Comparison of ENCODE assay signal across 19 mouse cellular contexts in the genomic region with DNA sequence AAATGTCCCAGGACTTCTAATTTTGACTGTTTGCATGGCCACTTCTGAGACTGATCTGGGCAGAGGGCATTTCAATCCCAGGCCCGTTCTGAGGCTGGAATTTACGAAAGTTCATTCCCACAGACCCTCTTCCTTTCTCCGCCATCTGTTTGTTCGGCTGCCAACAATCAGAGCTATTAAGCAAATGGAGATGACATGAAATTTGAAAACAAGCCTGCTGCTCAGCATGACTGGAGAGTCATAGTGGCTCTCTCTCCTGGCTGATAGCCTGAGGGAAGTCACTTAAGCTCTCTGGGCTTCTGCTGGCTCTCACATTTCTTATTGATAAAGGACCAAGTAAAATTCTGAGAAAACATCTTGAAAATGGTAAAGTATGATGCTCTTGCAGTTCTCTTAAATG.
DNase-seq lines count a peak whose midpoint lies in the region; ATAC-seq and TF ChIP-seq lines count a peak whose summit lies in the region.
"Had no signal": no experiment of that assay in that cellular context is flagged by ENCODE, and none has a peak within 500 bp of the region (broad histone marks: within the 10 kb centered on the region; RNA-seq: fewer than 3 reads in every experiment).

No protein-coding gene starts in this region.

- no peak overlapping the region for H3K27ac ChIP-seq in cerebellum, adult 2 months (ENCODE audit: insufficient read depth, low read length)
- H3K27ac ChIP-seq in forebrain, embryonic 16.5 days (ENCODE audit: low read length): no peak overlapping the region
- no peak overlapping the region for H3K27ac ChIP-seq in forebrain, embryonic 12.5 days
- H3K27ac ChIP-seq in lung, embryonic 15.5 days: no peak overlapping the region
- H3K27ac ChIP-seq: embryonic facial prominence, embryonic 15.5 days; forebrain, embryonic 10.5 days; macrophage; midbrain, embryonic 15.5 days had no signal

- no peak overlapping the region for H3K4me3 ChIP-seq in cerebellum, adult 2 months (replicated peaks; ENCODE audit: insufficient read depth, low read depth, low read length)
- no peak overlapping the region for H3K4me3 ChIP-seq in forebrain, embryonic 16.5 days (replicated peaks; ENCODE audit: low read length)
- no peak overlapping the region for H3K4me3 ChIP-seq in forebrain, embryonic 12.5 days (replicated peaks)
- H3K4me3 ChIP-seq in lung, embryonic 15.5 days: no peak overlapping the region
- no peak overlapping the region for H3K4me3 ChIP-seq in lung, adult 2 months (replicated peaks; ENCODE audit: extremely low read depth, low read depth, low read length)
- H3K4me3 ChIP-seq: embryonic facial prominence, embryonic 15.5 days; forebrain, embryonic 10.5 days; midbrain, embryonic 15.5 days had no signal

- DNase-seq in cerebellum, adult 2 months: peak; percentile 11 to 54
- DNase-seq in cerebellum, adult 11 months: no peak
- DNase-seq in lung, adult 2 months: no peak
- DNase-seq in retina, postnatal 1 day: peak; percentile 44
- no peak for DNase-seq in kidney, adult 9 months
- DNase-seq: heart, postnatal 14 days; kidney, postnatal 4 days; liver; liver, postnatal 0 days had no signal

- H3K4me1 ChIP-seq in cerebellum, adult 2 months (ENCODE audit: control insufficient read depth, insufficient read depth, low read length): no peaks in the 10 kb centered on the region
- no peaks in the 10 kb centered on the region for H3K4me1 ChIP-seq in forebrain, embryonic 16.5 days (replicated peaks; ENCODE audit: control insufficient read depth, insufficient read depth, low read length)
- no peaks in the 10 kb centered on the region for H3K4me1 ChIP-seq in forebrain, embryonic 12.5 days
- 0 out of 2 replicates have a peak, but pooled peaks cover 3% of the 10 kb centered on the region for H3K4me1 ChIP-seq in lung, embryonic 15.5 days
- no peaks in the 10 kb centered on the region for H3K4me1 ChIP-seq in lung, adult 2 months (ENCODE audit: control insufficient read depth, insufficient read depth, low read length)
- H3K4me1 ChIP-seq: embryonic facial prominence, embryonic 15.5 days; forebrain, embryonic 10.5 days; midbrain, embryonic 15.5 days had no signal

- WGBS in cerebellum, adult 2 months: 7% methylated on average over 4 of the region's 4 CpGs
- WGBS in forebrain, embryonic 16.5 days: 49% methylated on average over 4 of the region's 4 CpGs
- 67% methylated on average over 4 of the region's 4 CpGs for WGBS in forebrain, embryonic 12.5 days
- WGBS in lung, embryonic 15.5 days: 41% methylated on average over 4 of the region's 4 CpGs
- 58% methylated on average over 4 of the region's 4 CpGs for WGBS in lung, adult 2 months

- H3K9ac ChIP-seq in forebrain, embryonic 16.5 days (replicated peaks; ENCODE audit: low read depth, low read length): no peak overlapping the region
- H3K9ac ChIP-seq in forebrain, embryonic 12.5 days: no peak overlapping the region
- H3K9ac ChIP-seq in lung, embryonic 15.5 days: no peak overlapping the region
- H3K9ac ChIP-seq: embryonic facial prominence, embryonic 15.5 days; liver, postnatal 0 days; midbrain, embryonic 15.5 days had no signal

- no peaks in the 10 kb centered on the region; the same call in 1 of the 2 replicates for H3K27me3 ChIP-seq in cerebellum, adult 2 months (ENCODE audit: control insufficient read depth, insufficient read depth, low read length)
- no peaks in the 10 kb centered on the region for H3K27me3 ChIP-seq in forebrain, embryonic 16.5 days (replicated peaks; ENCODE audit: control insufficient read depth, insufficient read depth, low read length)
- H3K27me3 ChIP-seq in forebrain, embryonic 12.5 days: no peaks in the 10 kb centered on the region
- no peaks in the 10 kb centered on the region for H3K27me3 ChIP-seq in lung, embryonic 15.5 days
- H3K27me3 ChIP-seq: embryonic facial prominence, embryonic 15.5 days; midbrain, embryonic 15.5 days had no signal

- no peaks in the 10 kb centered on the region for H3K36me3 ChIP-seq in forebrain, embryonic 16.5 days (ENCODE audit: control insufficient read depth, insufficient read depth)
- H3K36me3 ChIP-seq in forebrain, embryonic 12.5 days (replicated peaks): no peaks in the 10 kb centered on the region
- no peaks in the 10 kb centered on the region for H3K36me3 ChIP-seq in lung, embryonic 15.5 days
- H3K36me3 ChIP-seq: embryonic facial prominence, embryonic 15.5 days; forebrain, embryonic 10.5 days; G1E; midbrain, embryonic 15.5 days had no signal

- TF ChIP-seq POLR2A in cerebellum, adult 2 months (IDR thresholded peaks at IDR 0.05; ENCODE audit: borderline replicate concordance, insufficient read depth, low read length): no peak
- TF ChIP-seq POLR2A in lung, adult 2 months (IDR thresholded peaks at IDR 0.05; ENCODE audit: borderline replicate concordance, extremely low read depth, low read depth, low read length): no peak

- TF ChIP-seq CTCF in cerebellum, adult 2 months (IDR thresholded peaks at IDR 0.05; ENCODE audit: borderline replicate concordance, insufficient read depth, low read depth, low read length): no peak
- TF ChIP-seq CTCF in lung, adult 2 months (IDR thresholded peaks at IDR 0.05; ENCODE audit: insufficient read depth, low read length): no peak

- no peaks in the 10 kb centered on the region for H3K9me3 ChIP-seq in forebrain, embryonic 16.5 days (ENCODE audit: control insufficient read depth, low read length)
- no peaks in the 10 kb centered on the region for H3K9me3 ChIP-seq in forebrain, embryonic 12.5 days
- H3K9me3 ChIP-seq in lung, embryonic 15.5 days: no peaks in the 10 kb centered on the region
- H3K9me3 ChIP-seq: embryonic facial prominence, embryonic 15.5 days; G1E; midbrain, embryonic 15.5 days had no signal

- ATAC-seq in forebrain, embryonic 16.5 days: peak; percentile 67; the same call in 1 of the 2 replicates
- ATAC-seq in forebrain, embryonic 12.5 days (ENCODE audit: low FRiP score): no peak
- ATAC-seq in lung, embryonic 15.5 days (ENCODE audit: borderline replicate concordance, extremely low read depth, low FRiP score, low TSS enrichment): peak; percentile 27; the same call in 1 of the 2 replicates
- ATAC-seq: CD4-positive, CD25-positive, alpha-beta regulatory T cell, adult 4 months; liver, postnatal 0 days; midbrain, embryonic 15.5 days had no signal

- H3K4me2 ChIP-seq in forebrain, embryonic 16.5 days (ENCODE audit: low read length): no peak overlapping the region
- no peak overlapping the region for H3K4me2 ChIP-seq in forebrain, embryonic 12.5 days
- no peak overlapping the region for H3K4me2 ChIP-seq in lung, embryonic 15.5 days
- H3K4me2 ChIP-seq: embryonic facial prominence, embryonic 15.5 days; heart, embryonic 11.5 days; midbrain, embryonic 15.5 days had no signal

Comparison
In these comparisons a context has a peak if more than half of its experiments do, and no peak if none do; other contexts are left out.
1. DNase-seq: peak in cerebellum, adult 2 months (2 of 2) and retina, postnatal 1 day (single experiment); none in cerebellum, adult 11 months (single experiment), lung, adult 2 months (single experiment) and kidney, adult 9 months (single experiment).